Mouse (Mus musculus): ENCODE data around the gene Itln1.

GRCm38 (mm10) chr1:171471452-171471851 lies 63.6 kb downstream of the Itln1 start:
- TF ChIP-seq POLR2A (IDR thresholded peaks at IDR 0.05; ENCODE audit: borderline replicate concordance, low read depth, low read length) (no peak), CTCF (IDR thresholded peaks at IDR 0.05; ENCODE audit: low read depth, low read length) (no peak)

All from bone marrow macrophage, adult 2 months (primary cell).